Mouse (Mus musculus) bone marrow macrophage, adult 2 months (primary cell): ENCODE results near the gene Camsap1.

Experiments used
- CTCF ChIP-seq: IDR thresholded peaks from 2 replicates; pipeline ENCODE4 v1.5.1; 2012; ENCODE audit warnings: low read depth, mild to moderate bottlenecking, low read length, moderate library complexity
- POLR2A ChIP-seq: IDR thresholded peaks from 2 replicates; pipeline ENCODE4 v1.6.1; 2012; ENCODE audit warnings: mild to moderate bottlenecking, low read depth, low read length, borderline replicate concordance

- no peak for TF ChIP-seq CTCF
- TF ChIP-seq POLR2A = no peak
These were observed 84.1 kb downstream of the Camsap1 start for GRCm38 (mm10) chr2:25898970-25899369.
